Mouse (Mus musculus) CH12.LX (cell line): Measurements from ENCODE around the gene Zdhhc3. TPM values are rescaled to one million over a fixed set of nuclear protein-coding genes. Genes with fewer than 3 reads are reported as not detected.

Experiments
- DNase-seq: peaks from one replicate; pipeline ENCODE4 v3.0.0-alpha.2; 2013; ENCODE audit errors: extremely low read depth
- H3K27ac ChIP-seq: 2 replicates; pipeline ENCODE4 v1.5.1; 2012; ENCODE audit warnings: low read depth, mild to moderate bottlenecking, control low read depth, moderate library complexity; ENCODE audit not compliant: insufficient read depth
- H3K27me3 ChIP-seq: replicated peaks from 2 replicates; pipeline ENCODE3; 2012; ENCODE audit warnings: inconsistent platforms
- H3K36me3 ChIP-seq, 2 experiments: replicated peaks in 1 of 2; 2 replicates each; pipeline versions ENCODE3 to v1.6.1; 2012; ENCODE audit warnings: inconsistent platforms in 1 of 2, low read length in 1 of 2, mild to moderate bottlenecking in 1 of 2, mixed read lengths in 1 of 2, moderate library complexity in 1 of 2; ENCODE audit not compliant: control insufficient read depth in 1 of 2, insufficient read depth in 1 of 2
- H3K4me1 ChIP-seq, 2 experiments: 2 replicates each; pipeline ENCODE4 v1.6.1; 2012; ENCODE audit warnings: inconsistent platforms in 1 of 2, moderate library complexity in 1 of 2; ENCODE audit not compliant: insufficient read depth in 2 of 2, control insufficient read depth in 1 of 2
- H3K4me2 ChIP-seq: 2 replicates; pipeline ENCODE4 v1.6.1; 2012; ENCODE audit warnings: low read depth, mild to moderate bottlenecking, control low read depth; ENCODE audit not compliant: poor library complexity, insufficient read depth, severe bottlenecking
- H3K4me3 ChIP-seq, 3 experiments: fragments of 150-350 bp in 1 of 3; sonication (generic) in 1 of 3; replicated peaks in 1 of 3; 2 replicates each; pipeline versions ENCODE3 to v1.5.1; 2011 to 2012; ENCODE audit warnings: low read depth in 2 of 3, low read length in 2 of 3, mild to moderate bottlenecking in 2 of 3, moderate library complexity in 2 of 3, control low read depth in 1 of 3, improper control_type of control experiment in 1 of 3, inconsistent platforms in 1 of 3, mixed read lengths in 1 of 3; ENCODE audit not compliant: poor library complexity in 1 of 3
- H3K79me2 ChIP-seq: replicated peaks from 2 replicates; pipeline ENCODE4 v1.6.1; 2012; ENCODE audit warnings: mild to moderate bottlenecking, moderate library complexity; ENCODE audit not compliant: control insufficient read depth, poor library complexity, insufficient read depth, severe bottlenecking; ENCODE audit errors: extremely low read depth
- H3K9ac ChIP-seq: 2 replicates; pipeline ENCODE4 v1.6.1; 2012; ENCODE audit warnings: low read depth, mild to moderate bottlenecking, control low read depth, moderate library complexity; ENCODE audit not compliant: insufficient read depth
- H3K9me3 ChIP-seq: replicated peaks from 2 replicates; pipeline ENCODE3; 2012; ENCODE audit warnings: low read length, inconsistent platforms, mixed read lengths
- E2F4 ChIP-seq: IDR thresholded peaks from 2 replicates; pipeline ENCODE4 v1.6.1; 2011; ENCODE audit warnings: low read depth, low read length, improper control_type of control experiment; ENCODE audit not compliant: insufficient replicate concordance
- EP300 ChIP-seq: IDR thresholded peaks from 2 replicates; pipeline ENCODE4 v1.6.1; 2011; ENCODE audit warnings: low read length, improper control_type of control experiment
- ETS1 ChIP-seq: conservative IDR thresholded peaks from 2 replicates; pipeline ENCODE4 v1.6.1; 2012; ENCODE audit warnings: low read depth, mild to moderate bottlenecking, inconsistent platforms, low read length, improper control_type of control experiment, moderate library complexity
- HCFC1 ChIP-seq: IDR thresholded peaks from 2 replicates; pipeline ENCODE4 v1.6.1; 2012; ENCODE audit warnings: low read depth, mild to moderate bottlenecking, inconsistent platforms, low read length, improper control_type of control experiment
- JUND ChIP-seq: conservative IDR thresholded peaks from 2 replicates; pipeline ENCODE4 v1.6.1; 2011; ENCODE audit warnings: low read depth, low read length, improper control_type of control experiment
- MAZ ChIP-seq: IDR thresholded peaks from 2 replicates; pipeline ENCODE4 v1.6.1; 2012; ENCODE audit warnings: low read depth, mild to moderate bottlenecking, inconsistent platforms, low read length, improper control_type of control experiment, moderate library complexity
- NELFE ChIP-seq: IDR thresholded peaks from 2 replicates; pipeline ENCODE4 v1.6.1; 2011; ENCODE audit warnings: low read depth, low read length, improper control_type of control experiment
- SIN3A ChIP-seq: IDR thresholded peaks from 2 replicates; pipeline ENCODE4 v1.6.1; 2012; ENCODE audit warnings: low read length, improper control_type of control experiment, inconsistent platforms
- TCF12 ChIP-seq: IDR thresholded peaks from 2 replicates; pipeline ENCODE4 v1.6.1; 2014; ENCODE audit warnings: low read depth, mild to moderate bottlenecking, inconsistent platforms, low read length, improper control_type of control experiment
- UBTF ChIP-seq: IDR thresholded peaks from 2 replicates; pipeline ENCODE4 v1.6.1; 2012; ENCODE audit warnings: low read depth, mild to moderate bottlenecking, inconsistent platforms, low read length, improper control_type of control experiment, moderate library complexity
- USF1 ChIP-seq: IDR thresholded peaks from 2 replicates; pipeline ENCODE4 v1.6.1; 2014; ENCODE audit warnings: low read depth, mild to moderate bottlenecking, inconsistent platforms, low read length, improper control_type of control experiment
- ZC3H11A ChIP-seq: IDR thresholded peaks from 2 replicates; pipeline ENCODE4 v1.6.1; 2012; ENCODE audit warnings: low read depth, mild to moderate bottlenecking, inconsistent platforms, low read length, improper control_type of control experiment
- ZKSCAN1 ChIP-seq: IDR thresholded peaks from 2 replicates; pipeline ENCODE4 v1.6.1; 2012; ENCODE audit warnings: low read depth, inconsistent platforms, low read length, improper control_type of control experiment, borderline replicate concordance
- ZNF384 ChIP-seq: IDR thresholded peaks from 2 replicates; pipeline ENCODE4 v1.6.1; 2012; ENCODE audit warnings: low read depth, low read length, improper control_type of control experiment, inconsistent platforms
- dilution Hi-C: fragments of 300-500 bp; cut with MboI; formaldehyde crosslinking; loops from 2 replicates; pipeline ENCODE4 v1.14.3; 2020; ENCODE audit warnings: low sequenced_read_pairs; ENCODE audit not compliant: extremely low pct_unique_long_range_greater_than_20kb, extremely low pct_ligation_motif_present
- in situ Hi-C: fragments of 300-500 bp; cut with MboI; formaldehyde crosslinking; loops from 3 replicates; pipeline ENCODE4 v1.14.3; 2019; ENCODE audit warnings: low sequenced_read_pairs, low pct_ligation_motif_present, low pct_unique_long_range_greater_than_20kb, mixed read lengths
- polyA plus RNA-seq: library from polyadenylated mRNA; unstranded; fragments of >175 nt; gene quantifications from 2 replicates; pipeline ENCODE4 v1.2.1, GENCODE M21; 2012; ENCODE audit warnings: low read depth; ENCODE audit not compliant: insufficient read length
- total RNA-seq, 2 experiments: library from RNA; depleted of rRNA; stranded (reverse); fragments of 300-350 nt in 1 of 2; fragments of >200 nt in 1 of 2; gene quantifications; 2 replicates each; pipeline ENCODE4 v1.2.3; 2012 to 2014

Gene Zdhhc3
- total and polyA plus RNA-seq, 3 experiments, result 37.2 to 74.4 (median 62.6) TPM

DNA sequence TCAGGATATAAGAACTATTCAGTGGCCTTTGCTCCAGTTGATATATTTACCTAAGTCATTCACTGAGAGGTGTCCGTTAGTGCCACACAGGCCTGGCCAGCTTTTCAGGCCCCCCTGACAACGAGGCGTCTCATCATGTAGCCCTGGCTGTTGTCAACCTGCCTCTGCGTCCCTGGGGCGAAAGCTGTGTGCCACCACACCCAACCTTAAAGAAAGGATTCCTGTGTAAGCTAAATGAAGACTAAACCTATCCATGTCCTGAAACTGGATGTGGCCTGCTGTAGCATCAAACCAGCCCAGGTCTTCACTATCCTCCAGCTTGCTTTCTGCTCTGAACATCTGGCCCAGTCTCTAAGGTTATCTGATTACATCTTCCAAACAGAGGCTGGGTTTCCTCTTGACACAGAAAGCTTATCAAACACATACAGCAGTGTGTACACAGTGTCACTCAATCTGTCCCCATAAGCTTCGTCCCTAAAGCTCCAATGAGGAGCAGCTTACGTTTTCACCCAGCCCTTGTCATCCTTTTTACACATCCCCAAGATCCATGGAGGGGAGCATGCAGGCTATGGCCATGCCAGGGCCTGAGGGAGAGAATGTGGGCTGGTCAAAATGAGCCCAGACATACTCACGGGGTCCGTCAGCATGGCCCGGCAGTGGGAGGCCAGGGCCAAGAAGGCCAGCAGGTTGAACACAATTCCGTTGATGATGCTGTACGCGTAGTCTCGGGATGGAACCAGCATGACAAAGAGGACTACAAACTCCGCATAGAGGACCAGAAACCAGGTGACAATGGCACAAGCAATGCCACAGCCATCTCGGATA is 13.2 kb downstream of the Zdhhc3 start:
- Histone ChIP-seq H3K9me3 (no peaks in the 10 kb centered on the region), H3K4me3 (no peak overlapping the region), H3K9ac (no peak overlapping the region), H3K4me2 (no peak overlapping the region), H3K4me1 (peaks cover 0 to 15% of the 10 kb centered on the region in 2 experiments; a peak in 2 of 4 replicates), H3K36me3 (peaks cover 54 to 91% of the 10 kb centered on the region in 2 experiments), H3K79me2 (peaks cover 7% of the 10 kb centered on the region), H3K27ac (no peak overlapping the region), H3K27me3 (no peaks in the 10 kb centered on the region)
- DNase-seq, result no peak
- dilution Hi-C loops (no loop called here), in situ Hi-C loops (no loop called here)
- TF ChIP-seq EP300 (no peak), SIN3A (no peak), HCFC1 (no peak), TCF12 (no peak), USF1 (no peak), JUND (no peak), ETS1 (no peak), ZKSCAN1 (no peak), E2F4 (no peak), ZNF384 (no peak), UBTF (no peak)

GRCm38 (mm10) chr9:123090844-123091243 is 22.2 kb downstream of the Zdhhc3 start:
- Histone ChIP-seq H3K79me2 (no peaks in the 10 kb centered on the region), H3K4me3 (no peak overlapping the region), H3K27ac (no peak overlapping the region), H3K4me2 (no peak overlapping the region), H3K4me1 (peaks cover 0 to 6% of the 10 kb centered on the region in 2 experiments; a peak in 1 of 4 replicates), H3K9me3 (no peaks in the 10 kb centered on the region), H3K36me3 (peaks cover 56 to 90% of the 10 kb centered on the region in 2 experiments), H3K9ac (no peak overlapping the region), H3K27me3 (no peaks in the 10 kb centered on the region)
- dilution Hi-C loops (no loop called here), in situ Hi-C loops (no loop called here)
- TF ChIP-seq E2F4, result no peak
- TF ChIP-seq ZNF384, result 0 out of 2 replicates have a peak, but pooled peaks have one; percentile 22
- TF ChIP-seq ZC3H11A, result no peak
- TF ChIP-seq ETS1, result no peak
- TF ChIP-seq EP300, result no peak
- TF ChIP-seq NELFE, result no peak
- TF ChIP-seq MAZ, result no peak
- no peak for DNase-seq
